Mouse (Mus musculus) 416B (cell line): ENCODE data around the gene Olfr1299.

Experiments
- DNase-seq: peaks from one replicate; pipeline ENCODE4 v3.0.0; 2011; ENCODE audit warnings: low read depth

Gene Olfr1299

GRCm38 (mm10) chr2:111661119-111661518 is at the start of gene Olfr1299:
Olfr1299 (plus strand) TSS chr2:111661419.
- no peak for DNase-seq

DNA sequence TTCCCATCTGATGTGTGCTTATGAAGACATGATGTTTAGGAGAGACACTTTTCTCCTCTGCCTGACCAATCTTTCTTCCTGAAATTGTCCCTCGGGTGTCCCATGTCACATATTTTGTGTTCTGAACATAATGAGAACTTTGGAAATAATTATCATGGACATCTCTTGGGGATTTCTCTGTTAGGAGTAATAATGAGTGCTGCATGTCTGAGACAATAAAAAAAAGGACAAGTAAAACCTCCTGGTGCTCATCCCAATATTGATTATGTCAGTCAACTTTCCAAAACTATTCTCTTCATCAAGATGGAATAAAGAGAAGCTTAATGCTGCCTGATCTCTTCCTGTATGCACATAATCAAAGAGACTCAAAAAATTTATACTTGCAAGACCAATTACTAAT is 34.8 kb upstream of the Olfr1299 start, which contains the start of gene Olfr1297:
Olfr1297 (minus strand) TSS at position 101 of the 400 bp plus-strand sequence.
- no peak for DNase-seq

DNA sequence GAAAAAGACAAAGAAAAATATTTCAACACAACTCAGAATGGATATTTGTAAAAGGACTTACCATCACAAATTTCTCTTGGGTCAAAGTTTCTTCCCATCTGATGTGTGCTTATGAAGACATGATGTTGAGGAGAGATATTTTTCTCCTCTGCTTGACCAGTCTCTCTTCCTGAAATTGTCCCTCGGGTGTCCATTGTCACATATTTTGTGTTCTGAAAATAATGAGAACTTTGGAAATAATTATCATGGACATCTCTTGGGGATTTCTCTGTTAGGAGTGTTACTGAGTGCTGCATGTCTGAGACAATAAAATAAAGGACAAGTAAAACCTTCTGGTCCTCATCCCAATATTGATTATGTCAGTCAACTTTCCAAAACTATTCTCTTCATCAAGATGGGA is 12.1 kb upstream of the Olfr1299 start, which contains the start of gene Olfr1298:
Olfr1298 (minus strand) TSS at position 101 of the 400 bp plus-strand sequence.
- no peak for DNase-seq
